Mouse (Mus musculus): Measurements from ENCODE around the gene Tpt1.

DNA sequence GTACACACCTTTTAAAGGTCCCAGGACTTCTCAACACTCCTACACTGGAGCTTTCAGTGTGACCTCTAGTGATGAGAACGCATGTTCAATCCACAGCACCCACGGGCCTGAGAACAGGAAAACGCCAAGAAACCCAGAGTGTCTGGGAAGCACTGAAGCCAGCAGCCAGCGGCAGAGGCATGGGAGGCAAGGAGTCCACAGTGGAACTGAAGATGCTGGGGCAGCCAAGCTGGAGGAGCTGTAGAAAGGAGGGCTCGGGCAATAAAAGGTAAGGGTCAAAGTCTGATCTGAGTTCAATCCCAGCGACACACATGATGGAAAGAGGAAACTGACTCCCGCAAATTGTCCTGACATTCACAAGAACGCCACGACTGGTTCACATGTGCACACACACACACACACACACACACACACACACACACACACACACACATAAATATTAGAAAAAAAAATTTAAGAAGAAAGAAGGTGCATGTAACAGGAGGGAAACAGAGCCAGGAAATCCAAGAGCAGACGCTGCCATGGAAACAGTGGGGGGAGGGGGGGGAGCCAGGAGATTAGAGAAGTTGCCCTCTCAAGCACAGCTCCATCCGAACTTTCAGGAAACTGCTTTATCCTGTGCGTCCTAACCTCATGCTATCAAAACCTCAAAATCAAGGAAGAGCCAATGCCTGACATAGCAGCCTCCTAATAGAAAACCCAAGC is 11.2 kb upstream of the Tpt1 start:
- TF ChIP-seq POLR2A (IDR thresholded peaks at IDR 0.05; ENCODE audit: low read depth, low read length) (no peak), CTCF (IDR thresholded peaks at IDR 0.05; ENCODE audit: borderline replicate concordance, insufficient read depth, low read length) (no peak)
